Mouse (Mus musculus) large intestine, adult 2 months (tissue): ENCODE measurements around the gene Atf7ip. TPM values are rescaled to one million over a fixed set of nuclear protein-coding genes. Genes with fewer than 3 reads are reported as not detected.

Experiments
- DNase-seq: peaks from one replicate; pipeline ENCODE4 v3.0.0-alpha.2; 2012; ENCODE audit warnings: low read depth, low spot score
- WGBS: fragments of 180-500 bp; shearing (Covaris S2); methylation state at CpG from one replicate; pipeline ENCODE4 v1.1.7; 2018; 5-methylcytosine and 5-hydroxymethylcytosine counted together
- polyA plus RNA-seq: library from polyadenylated mRNA; depleted of rRNA; stranded (reverse); fragments of >200 nt; gene quantifications from 2 replicates; pipeline ENCODE4 v1.2.3, GENCODE M21; 2012

Gene Atf7ip
- polyA plus RNA-seq, 1 experiment: 7.8 TPM

DNA sequence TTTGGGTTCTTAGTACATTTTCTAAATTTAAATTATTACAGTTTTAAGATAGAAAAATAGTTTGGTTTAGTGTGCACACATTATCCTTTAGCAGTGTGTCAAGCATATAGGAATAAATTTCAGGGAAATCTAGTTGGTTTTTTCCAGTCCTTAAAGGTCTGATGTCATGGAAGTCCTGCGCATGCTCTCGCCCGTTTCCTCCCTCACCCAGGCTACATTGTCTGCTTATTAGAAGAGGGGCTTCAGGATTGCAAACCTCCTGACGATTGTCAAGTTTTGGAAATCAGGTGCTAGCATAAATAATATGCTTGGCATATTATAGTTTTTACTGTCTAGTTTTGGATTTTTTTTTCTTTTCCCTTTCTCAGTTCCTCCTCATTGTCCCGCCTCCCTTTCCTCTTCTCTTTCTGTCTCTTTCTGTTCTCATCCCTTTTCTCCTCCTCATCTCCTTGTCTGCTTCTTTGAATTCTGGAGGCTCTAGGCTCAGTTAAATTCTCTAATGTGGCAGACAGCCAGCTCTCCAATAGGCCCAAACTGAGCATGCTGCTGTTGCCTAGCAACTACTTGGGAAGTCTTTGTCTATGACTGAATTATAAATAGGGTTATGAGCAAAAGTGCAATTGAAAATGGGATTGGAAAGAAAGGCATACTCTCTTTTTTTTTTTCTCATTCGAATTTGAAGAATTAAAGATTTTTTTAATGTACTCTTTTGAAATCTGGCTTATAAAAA lies 42.2 kb downstream of the Atf7ip start:
- WGBS: 52% methylated on average over 6 of the region's 6 CpGs
- DNase-seq: no peak

DNA sequence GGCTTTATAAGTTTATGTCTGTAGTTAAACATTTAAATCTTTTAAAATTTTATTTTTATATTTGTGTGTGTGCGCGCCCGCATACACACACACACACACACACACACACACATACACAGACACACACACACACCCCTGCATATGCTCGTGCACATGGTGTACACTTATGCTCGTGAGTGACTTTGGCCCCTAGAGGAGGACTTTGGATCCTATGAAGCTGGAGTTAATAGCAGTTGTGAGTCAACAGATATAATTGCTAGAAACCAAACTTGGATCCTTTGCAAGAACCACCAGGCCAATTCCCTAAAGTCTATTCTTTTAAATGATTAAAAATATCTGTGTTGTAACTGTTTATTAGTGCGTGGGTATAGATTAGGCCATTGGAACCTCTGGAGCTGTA lies 42.8 kb downstream of the Atf7ip start:
- no peak for DNase-seq
- WGBS: 26% methylated on average over 6 of the region's 6 CpGs

DNA sequence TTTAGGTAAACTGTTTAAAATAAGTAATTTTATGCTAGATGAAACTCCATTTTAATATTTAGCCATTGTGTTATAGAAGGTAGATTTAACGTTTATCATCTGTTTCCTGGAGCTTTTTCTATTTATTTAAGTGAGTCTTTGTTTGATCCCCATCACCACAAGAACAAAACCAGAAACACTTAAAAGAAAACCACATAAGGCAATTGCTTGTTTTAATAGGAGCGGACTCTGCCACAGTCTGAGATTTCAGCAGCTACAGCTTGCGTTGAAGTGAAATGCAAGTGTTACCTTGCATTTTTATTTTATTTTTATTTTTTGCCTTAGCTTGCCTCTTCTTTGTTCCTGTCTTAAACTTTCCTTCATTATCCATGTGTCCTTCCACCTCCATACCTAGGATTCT lies 43.6 kb downstream of the Atf7ip start:
- DNase-seq: no peak
- WGBS: 56% methylated on average over 3 of the region's 3 CpGs

DNA sequence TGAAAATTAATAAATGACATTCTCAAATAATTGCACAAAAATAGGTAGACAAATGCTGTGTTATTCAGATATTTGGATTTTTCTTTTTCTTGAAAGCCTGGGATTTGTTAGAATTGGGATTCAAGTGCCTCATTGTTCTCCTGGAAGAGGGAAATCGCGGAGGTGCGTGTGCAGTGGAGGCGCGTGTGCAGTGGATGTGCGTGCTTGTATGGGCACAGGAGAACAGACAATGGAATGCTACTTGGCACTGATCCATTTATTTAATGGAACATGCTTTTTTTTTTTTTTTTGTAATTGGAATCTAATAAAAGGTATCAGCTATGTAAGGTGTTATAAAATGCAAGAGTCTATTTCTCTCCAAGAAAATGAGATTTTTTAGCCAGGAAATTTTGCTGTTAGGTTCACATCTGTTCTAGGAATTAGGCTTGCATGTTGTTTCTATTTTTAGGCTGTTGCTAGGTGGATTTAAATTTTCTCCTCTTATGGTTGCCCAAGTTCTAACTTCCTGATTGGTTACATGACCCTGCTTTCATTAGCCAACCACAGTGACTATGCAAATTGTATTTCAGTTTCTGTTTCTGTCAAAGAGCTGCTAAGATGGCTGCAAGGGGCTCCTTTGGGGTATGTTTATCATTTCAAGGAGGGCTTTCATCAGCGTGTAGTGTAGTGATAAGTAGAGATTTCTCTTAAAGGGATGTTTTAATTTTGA lies 44.8 kb downstream of the Atf7ip start:
- DNase-seq: no peak
- 84% methylated on average over 7 of the region's 7 CpGs for WGBS

DNA sequence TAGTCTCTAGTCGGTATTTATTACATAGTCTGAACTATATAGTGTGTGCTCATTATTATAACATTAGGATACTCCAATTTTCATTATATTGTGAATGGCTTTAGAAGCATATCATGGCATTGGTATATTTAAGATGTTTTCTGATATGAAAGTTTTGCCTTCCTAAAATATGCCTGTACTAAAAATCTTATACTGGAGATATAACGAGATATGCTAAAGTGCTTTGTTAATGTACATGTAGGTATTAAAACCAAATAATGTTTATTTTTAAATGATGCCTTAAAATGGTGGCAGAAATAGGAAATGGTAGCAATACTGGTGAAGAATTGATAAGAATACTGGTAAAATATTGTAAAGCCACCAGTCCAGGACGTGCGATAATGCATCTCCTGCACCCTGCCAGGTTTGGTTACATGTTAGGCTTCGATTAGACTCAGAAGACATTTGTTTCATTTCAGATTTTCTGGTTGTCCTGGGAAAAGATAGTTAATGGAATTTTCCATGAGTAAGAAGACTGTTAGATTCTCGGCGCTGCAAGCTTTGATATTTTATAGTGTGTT lies 45.7 kb downstream of the Atf7ip start:
- no peak for DNase-seq
- WGBS: 81% methylated on average over 7 of the region's 7 CpGs

DNA sequence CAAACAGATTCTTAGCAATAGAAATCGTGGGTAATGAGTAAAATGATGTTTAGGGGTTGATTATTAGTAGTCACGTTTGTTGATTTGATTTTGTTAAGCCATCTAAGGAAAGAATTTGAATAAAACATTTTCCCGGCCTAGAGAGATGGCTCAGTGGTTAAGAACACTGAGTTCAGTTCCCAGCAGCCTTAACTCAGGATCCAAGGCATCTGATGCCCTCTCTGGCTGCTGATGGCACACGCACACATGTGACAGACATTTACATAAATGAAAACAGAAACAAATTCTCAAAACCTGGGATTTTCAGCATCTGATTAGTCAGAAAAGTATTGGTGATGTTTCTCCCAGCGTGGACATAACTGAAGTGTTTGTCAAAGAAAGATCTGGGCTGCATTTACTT lies 47.2 kb downstream of the Atf7ip start:
- DNase-seq: no peak
- WGBS: 86% methylated on average over 5 of the region's 5 CpGs

DNA sequence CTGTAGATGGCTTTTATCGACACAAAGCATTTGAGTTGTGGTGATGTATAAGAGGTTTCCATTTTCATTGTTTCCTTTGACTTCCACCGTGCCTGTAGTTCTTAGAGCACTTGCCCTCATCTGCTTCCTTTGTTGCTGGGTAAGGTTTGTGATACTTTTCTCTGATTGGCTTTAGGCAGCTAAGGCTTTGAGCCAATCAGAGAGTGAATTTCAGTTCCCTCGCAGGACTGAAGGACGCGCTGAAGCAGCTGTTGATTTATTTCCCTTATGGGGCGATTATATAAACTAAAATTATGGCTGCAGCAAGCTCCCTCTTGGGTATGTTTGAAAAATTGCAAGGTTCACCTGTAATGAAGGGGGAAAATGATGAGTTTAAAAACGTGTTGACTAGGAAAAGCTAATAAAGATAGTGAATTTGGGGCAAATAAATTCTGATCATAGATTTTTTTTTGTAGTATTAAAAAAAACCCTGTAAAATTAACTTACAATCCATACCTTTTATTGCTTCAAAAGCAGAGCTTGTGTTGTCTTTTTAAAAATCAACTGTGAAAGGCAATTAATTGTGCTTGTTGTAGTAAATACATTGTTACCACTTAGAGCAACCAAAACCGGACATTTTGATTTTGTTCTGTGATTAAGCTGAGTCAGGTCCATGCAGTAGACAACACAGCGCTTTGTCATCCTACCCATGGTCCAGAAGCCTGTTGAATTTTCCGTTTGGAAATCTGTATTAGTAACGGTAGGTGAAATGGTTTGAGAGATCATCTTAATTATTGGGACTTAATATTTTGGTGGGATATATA lies 48.0 kb downstream of the Atf7ip start:
- WGBS: 32% methylated on average over 11 of the region's 11 CpGs
- no peak for DNase-seq

DNA sequence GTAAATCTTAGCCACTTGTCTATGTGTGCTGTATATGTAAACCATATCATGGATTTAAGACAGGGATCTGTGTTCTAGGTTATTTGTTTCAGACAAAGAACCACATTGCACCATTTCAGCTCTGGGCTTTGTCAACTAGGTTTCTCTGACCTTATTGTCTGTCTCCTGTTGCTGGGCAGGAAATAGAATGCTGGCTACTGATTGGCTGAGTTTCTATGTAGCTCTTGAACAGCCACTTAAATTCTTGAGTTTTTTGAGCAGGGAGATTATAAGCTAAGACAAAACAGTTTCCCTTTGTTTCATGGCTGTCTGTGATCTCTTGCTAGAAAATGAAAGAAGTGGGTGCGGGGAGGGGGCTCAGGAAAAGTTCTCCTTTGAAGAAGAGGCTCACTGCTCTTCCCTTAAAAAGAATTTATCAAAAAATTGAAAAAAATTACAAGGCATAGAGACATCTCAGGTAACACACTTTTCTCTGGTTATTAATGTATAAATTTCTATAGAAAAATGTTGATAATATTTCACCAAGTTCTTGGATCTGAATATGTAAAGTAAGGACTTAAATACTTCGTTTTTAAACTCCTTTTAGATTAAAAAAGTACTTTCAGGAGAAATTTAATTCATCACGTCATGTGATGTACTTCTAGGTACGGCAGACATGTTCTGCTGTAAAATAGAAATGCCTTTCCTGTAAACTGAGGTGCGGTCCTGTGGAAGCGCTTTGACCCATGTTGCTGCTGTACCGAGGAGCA lies 49.0 kb downstream of the Atf7ip start:
- no peak for DNase-seq
- 81% methylated on average over 7 of the region's 7 CpGs for WGBS

DNA sequence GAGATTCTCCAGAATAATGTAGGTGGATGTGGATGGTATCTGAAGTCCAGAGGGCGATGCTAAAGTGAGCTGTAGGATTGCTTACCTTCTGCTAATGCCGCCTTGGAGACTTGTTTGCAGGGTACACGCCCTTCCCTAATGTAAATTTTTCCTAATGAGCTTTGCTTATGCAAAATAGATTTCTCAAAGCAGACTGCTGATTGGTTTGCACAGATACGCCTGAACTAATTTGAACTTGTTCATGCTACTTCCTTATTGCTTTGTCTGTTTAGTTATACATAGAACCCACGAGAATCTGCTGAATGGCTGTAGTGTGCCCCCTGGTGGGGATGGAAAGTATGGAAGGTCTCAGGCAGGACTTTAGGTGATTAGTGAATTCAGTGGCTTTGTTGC lies 49.6 kb downstream of the Atf7ip start:
- 44% methylated on average over 5 of the region's 5 CpGs for WGBS
- DNase-seq: peak; percentile 84

DNA sequence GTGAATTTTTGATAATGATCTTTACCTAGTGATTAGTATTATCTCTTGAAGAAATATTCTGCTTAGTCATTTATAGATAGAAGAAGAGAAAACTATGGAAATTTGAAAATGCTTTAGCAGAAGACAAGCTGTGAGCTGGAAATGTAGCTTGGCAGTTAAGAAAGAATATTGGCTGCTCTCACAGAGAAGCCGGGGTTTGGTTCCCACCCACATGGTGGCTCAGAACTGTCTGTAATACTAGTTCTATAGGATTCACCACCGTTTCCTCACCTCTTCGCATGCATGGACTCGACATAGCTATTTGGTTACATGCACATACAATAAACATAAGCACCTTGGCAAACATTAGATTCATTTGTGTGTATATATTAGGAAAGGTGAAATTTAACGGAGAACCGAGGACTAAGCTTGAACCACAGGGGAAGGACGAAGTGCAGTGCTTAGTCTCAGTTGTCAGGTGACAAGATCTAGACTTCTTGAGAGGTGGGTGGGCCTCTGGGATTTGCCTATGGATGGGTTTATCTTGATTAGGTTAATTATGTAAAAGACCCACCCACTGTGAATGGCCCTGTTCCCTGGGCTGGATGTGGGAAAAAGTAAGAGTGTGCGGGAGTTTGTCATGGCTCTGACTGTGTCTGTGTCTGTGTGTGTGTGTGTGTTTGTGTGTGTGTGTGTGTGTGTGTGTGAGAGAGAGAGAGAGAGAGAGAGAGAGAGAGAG lies 52.5 kb downstream of the Atf7ip start:
- 89% methylated on average over 8 of the region's 8 CpGs for WGBS
- DNase-seq: no peak

DNA sequence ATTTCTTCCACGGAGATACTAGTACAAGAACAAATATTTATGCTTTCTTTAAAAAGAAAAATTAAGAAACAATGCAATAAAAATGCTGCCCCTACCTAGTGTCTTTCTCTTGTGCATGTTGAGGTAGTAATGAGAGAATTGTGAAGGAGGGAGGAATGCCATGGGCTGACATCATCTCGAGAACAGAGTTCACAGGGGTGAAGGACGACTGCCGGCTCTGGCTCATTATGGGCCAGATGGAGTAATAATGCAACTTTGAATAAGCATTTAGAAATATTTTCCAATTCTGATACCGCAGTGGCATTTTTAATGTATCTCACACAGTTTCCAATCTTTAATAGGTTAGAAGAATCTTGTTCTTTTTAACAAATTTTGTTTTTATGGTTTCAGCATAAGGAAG lies 60.0 kb downstream of the Atf7ip start:
- WGBS: 84% methylated on average over 5 of the region's 5 CpGs
- DNase-seq: no peak

DNA sequence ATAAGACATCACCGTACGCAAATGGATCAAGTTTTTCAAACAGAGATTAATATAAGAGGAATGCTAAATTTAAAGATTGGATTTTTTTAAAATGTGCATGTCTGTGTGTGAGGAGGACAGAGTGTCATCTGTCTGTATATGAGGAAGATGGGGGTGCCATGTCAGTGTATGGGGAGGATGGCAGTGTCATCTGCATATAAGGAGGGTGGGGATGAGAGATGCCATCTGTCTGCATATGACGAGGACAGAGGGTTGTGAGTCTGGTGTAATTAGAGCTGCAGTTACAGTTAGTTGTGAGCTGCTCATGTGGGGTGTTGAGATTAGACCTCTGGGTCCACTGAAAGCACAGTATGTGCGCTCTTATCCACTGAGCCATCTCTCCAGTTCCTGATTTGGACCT lies 84.8 kb downstream of the Atf7ip start:
- no peak for DNase-seq
- 94% methylated on average over 4 of the region's 4 CpGs for WGBS

DNA sequence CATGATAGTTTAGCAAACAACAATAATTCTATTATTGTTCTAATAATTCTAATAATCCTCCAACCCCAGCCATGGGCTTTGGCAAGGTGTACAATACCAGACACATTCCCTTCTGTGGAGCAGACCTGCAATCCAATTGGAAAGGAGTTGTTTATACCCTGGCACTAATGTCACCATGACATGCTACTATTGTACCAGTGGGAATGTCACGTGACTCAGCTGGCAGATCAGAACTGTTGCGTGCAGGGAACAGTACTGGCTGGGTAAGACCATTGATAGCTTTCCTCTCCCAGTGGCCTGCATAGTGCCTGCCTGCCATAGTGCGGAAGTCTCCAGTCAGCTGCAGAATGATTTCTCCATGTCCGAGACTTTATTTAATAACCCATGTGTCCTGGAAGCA lies 88.6 kb downstream of the Atf7ip start:
- 87% methylated on average over 4 of the region's 4 CpGs for WGBS
- DNase-seq: no peak

DNA sequence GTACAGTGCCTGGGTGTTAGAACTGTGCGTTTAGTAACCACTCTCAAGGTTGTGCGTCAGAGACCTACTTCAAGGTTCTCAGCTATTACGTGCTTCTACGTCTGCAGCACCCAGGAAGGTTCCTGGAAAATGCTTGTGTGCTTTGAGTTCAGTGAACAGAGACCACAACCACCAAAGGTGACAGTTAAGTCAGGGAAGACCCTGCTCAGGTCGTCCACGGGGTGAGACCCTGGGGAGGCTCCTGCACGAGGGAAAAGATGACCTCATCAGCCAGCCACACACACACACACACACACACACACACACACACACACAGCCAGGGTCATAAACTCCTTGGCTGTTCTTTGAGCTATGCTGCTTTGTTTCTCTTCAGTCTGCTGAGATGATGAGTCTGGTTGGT lies 96.6 kb downstream of the Atf7ip start:
- no peak for DNase-seq
- WGBS: 61% methylated on average over 7 of the region's 7 CpGs

DNA sequence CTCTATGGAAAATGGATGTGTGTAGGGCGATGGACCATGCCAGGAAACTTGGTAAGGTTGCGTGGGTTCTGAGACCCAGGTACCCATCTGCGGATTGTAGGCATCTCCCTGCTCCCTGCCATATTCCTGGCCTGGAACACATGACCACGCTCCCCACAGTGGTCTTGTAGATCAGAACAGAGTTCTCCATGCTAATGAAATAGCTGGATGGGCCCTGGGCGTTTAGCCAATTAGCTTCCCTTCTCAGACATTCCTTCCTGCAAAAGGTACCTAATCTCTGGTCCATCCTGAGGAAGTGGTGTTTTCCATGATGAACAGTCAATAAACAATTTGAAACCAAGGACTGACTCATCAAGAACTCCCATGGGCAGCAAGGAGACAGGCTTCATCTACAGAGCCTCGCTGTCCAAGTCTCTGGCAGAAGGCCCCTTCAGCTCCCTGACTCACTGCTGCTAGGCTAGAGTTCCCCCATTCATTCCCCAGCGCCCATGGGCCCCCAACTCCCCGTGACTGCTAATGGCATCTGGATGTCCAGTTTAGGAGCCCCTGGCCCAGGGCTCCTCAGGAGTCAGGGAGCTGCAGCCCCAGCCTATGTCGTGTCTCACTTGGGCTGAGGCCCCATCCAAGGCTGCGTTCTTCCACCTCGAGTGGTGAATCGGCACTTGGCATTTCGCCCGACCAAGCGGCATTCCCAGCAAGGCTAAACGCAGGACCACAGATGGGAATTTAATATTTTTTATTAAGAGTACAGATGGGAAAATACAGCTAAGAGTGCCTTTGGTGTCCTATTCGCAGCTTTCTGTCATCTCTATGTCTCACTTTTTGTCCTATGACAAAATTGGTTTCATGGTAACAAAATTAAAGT lies 105.6 kb downstream of the Atf7ip start:
- DNase-seq: no peak
- WGBS: 95% methylated on average over 17 of the region's 17 CpGs

DNA sequence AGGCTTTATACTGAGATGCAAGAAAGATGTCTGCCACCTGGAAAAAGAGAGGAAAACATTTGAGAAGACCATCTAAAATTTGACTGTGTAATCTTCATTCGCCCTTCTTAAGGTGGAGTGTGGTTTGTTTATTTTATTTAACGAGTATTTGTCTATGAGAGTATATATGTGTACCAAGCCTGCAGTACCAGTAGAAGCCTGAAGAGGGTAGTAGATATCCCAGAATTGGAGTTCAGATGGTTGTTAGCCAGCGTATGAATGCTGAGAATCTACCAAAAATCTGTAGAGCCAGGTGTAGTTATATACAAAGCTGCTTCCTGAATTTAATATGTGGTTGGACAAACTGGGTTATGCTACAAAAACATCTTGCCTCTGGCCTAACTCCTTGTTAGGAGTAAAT lies 106.3 kb downstream of the Atf7ip start:
- no peak for DNase-seq

DNA sequence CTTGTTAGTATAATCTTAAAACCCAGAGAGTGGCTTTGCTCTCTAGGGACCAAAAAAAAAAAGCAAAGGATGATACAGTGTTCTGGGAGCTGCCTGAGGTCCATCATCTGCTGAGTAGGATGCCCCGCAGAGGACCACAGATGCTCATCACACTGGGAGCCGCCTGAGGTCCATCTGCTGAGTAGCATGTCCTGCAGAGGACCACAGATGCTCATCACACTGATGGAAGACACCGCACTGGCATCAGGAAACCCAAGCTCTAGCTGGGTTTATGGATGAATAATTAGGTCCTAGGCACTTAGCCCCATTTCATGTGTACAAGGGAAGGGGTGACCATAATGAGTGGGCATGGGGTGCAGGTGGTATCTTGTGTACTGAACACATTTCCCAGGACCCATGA lies 108.2 kb downstream of the Atf7ip start:
- WGBS: 90% methylated on average over 3 of the region's 3 CpGs
- DNase-seq: no peak

More for the DNA sequence above, 106.3 kb downstream of the Atf7ip start:
- 93% methylated on average over 3 of the region's 3 CpGs for WGBS
